Mouse (Mus musculus) lung, adult 2 months (tissue): ENCODE measurements around the gene Glce. TPM values are rescaled to one million over a fixed set of nuclear protein-coding genes. Genes with fewer than 3 reads are reported as not detected.

Source experiments
- DNase-seq: peaks from one replicate; pipeline ENCODE4 v3.0.0; 2022
- H3K4me1 ChIP-seq: fragments of 200-500 bp; 2 replicates; pipeline ENCODE4 v1.6.1; 2011; ENCODE audit warnings: low read length; ENCODE audit not compliant: control insufficient read depth, insufficient read depth
- H3K4me3 ChIP-seq: fragments of 200-500 bp; replicated peaks from 2 replicates; pipeline ENCODE3; 2011; ENCODE audit warnings: low read depth, mild to moderate bottlenecking, control low read depth, low read length; ENCODE audit errors: extremely low read depth
- CTCF ChIP-seq: fragments of 200-500 bp; IDR thresholded peaks from 2 replicates; pipeline ENCODE4 v1.5.1; 2011; ENCODE audit warnings: mild to moderate bottlenecking, low read length, control low read depth; ENCODE audit not compliant: insufficient read depth
- POLR2A ChIP-seq: fragments of 200-500 bp; IDR thresholded peaks from 2 replicates; pipeline ENCODE4 v1.6.1; 2011; ENCODE audit warnings: low read depth, mild to moderate bottlenecking, control low read depth, low read length, borderline replicate concordance; ENCODE audit errors: extremely low read depth
- WGBS: fragments of 180-500 bp; shearing (Covaris S2); methylation state at CpG from one replicate; pipeline ENCODE4 v1.1.7; 2018; 5-methylcytosine and 5-hydroxymethylcytosine counted together
- polyA plus RNA-seq: library from polyadenylated mRNA; depleted of rRNA; stranded (reverse); fragments of >200 nt; gene quantifications from 2 replicates; pipeline ENCODE4 v1.2.3, GENCODE M21; 2012

Glce gene
- polyA plus RNA-seq, 1 experiment, result 5.6 TPM

GRCm38 (mm10) chr9:62128056-62128455, 5.6 kb upstream of the Glce start:
- no peak overlapping the region for H3K4me3 ChIP-seq
- TF ChIP-seq POLR2A (no peak), CTCF (no peak)
- H3K4me1 ChIP-seq, result peaks cover 3% of the 10 kb centered on the region; the same call in 1 of the 2 replicates
- 86% methylated on average over 2 of the region's 2 CpGs for WGBS
- DNase-seq, result no peak

- TF ChIP-seq CTCF, result no peak
- TF ChIP-seq POLR2A, result no peak
These were observed 3.6 kb upstream of the Glce start for GRCm38 (mm10) chr9:62125986-62126575.

GRCm38 (mm10) chr9:62124266-62124665, 1.8 kb upstream of the Glce start:
- no peak overlapping the region for H3K4me3 ChIP-seq
- 82% methylated on average over 1 of the region's 1 CpGs for WGBS
- DNase-seq, result no peak
- H3K4me1 ChIP-seq, result peaks cover 3% of the 10 kb centered on the region; the same call in 1 of the 2 replicates
- no peak for TF ChIP-seq POLR2A
- TF ChIP-seq CTCF, result no peak

More at GRCm38 (mm10) chr9:62125986-62126575, 3.6 kb upstream of the Glce start:
- DNase-seq, result no peak
- H3K4me3 ChIP-seq, result no peak overlapping the region
- peaks cover 3% of the 10 kb centered on the region; the same call in 1 of the 2 replicates for H3K4me1 ChIP-seq
- WGBS, result 69% methylated on average over 5 of the region's 5 CpGs

- no peak for TF ChIP-seq POLR2A
- Histone ChIP-seq H3K4me3 (peak overlapping the region; percentile 100), H3K4me1 (peaks cover 3% of the 10 kb centered on the region)
- DNase-seq, result no peak
- 61% methylated on average over 3 of the region's 3 CpGs for WGBS
These were observed 1.0 kb upstream of the Glce start for GRCm38 (mm10) chr9:62123496-62123895.

GRCm38 (mm10) chr9:62121551-62122447, 656 bp downstream of the Glce start:
- under 1% methylated on average over 59 of the region's 59 CpGs for WGBS
- TF ChIP-seq POLR2A, result no peak
- no peak for TF ChIP-seq CTCF
- peak; percentile 45 for DNase-seq
- Histone ChIP-seq H3K4me3 (peak overlapping the region; percentile 91), H3K4me1 (peaks cover 3% of the 10 kb centered on the region)

- 62% methylated on average over 3 of the region's 3 CpGs for WGBS
- DNase-seq, result no peak
- TF ChIP-seq CTCF, result no peak
- no peak for TF ChIP-seq POLR2A
- H3K4me1 ChIP-seq, result peaks cover 3% of the 10 kb centered on the region
- H3K4me3 ChIP-seq, result no peak overlapping the region
These were observed 3.7 kb downstream of the Glce start for GRCm38 (mm10) chr9:62118754-62119153.

GRCm38 (mm10) chr9:62115826-62116225, 6.6 kb downstream of the Glce start:
- Histone ChIP-seq H3K4me1 (no peaks in the 10 kb centered on the region; the same call in none of the 2 replicates), H3K4me3 (no peak overlapping the region)
- 84% methylated on average over 3 of the region's 3 CpGs for WGBS
- TF ChIP-seq POLR2A (no peak), CTCF (no peak)
- DNase-seq, result no peak

- no peak for DNase-seq
These were observed 25.9 kb downstream of the Glce start for GRCm38 (mm10) chr9:62096603-62097002.

GRCm38 (mm10) chr9:62091604-62092003, 30.9 kb downstream of the Glce start:
- Histone ChIP-seq H3K4me1 (no peaks in the 10 kb centered on the region), H3K4me3 (no peak overlapping the region)
- 52% methylated on average over 5 of the region's 5 CpGs for WGBS
- DNase-seq, result peak; percentile 28
- TF ChIP-seq POLR2A (no peak), CTCF (no peak)

More at GRCm38 (mm10) chr9:62096603-62097002, 25.9 kb downstream of the Glce start:
- WGBS, result 80% methylated on average over 1 of the region's 1 CpGs
- Histone ChIP-seq H3K4me3 (no peak overlapping the region), H3K4me1 (no peaks in the 10 kb centered on the region)
- TF ChIP-seq CTCF (no peak), POLR2A (no peak)
